Mouse (Mus musculus): ENCODE results near the gene Cyp2j5.
"Not testable (repeated sequence)": the region's sequence is repeated elsewhere in the genome, so short reads cannot be mapped to it uniquely, and the experiment has no call there.

Cyp2j5 gene

GRCm38 (mm10) chr4:96663991-96664390, at the start of gene Cyp2j5:
Gene Cyp2j5 (minus strand): TSS chr4:96664154.
- no peak for DNase-seq (ENCODE audit: extremely low read depth, insufficient read length, low spot score)

- peak; percentile 2 for DNase-seq (ENCODE audit: extremely low read depth, insufficient read length, low spot score)
These were observed 41.5 kb upstream of the Cyp2j5 start for GRCm38 (mm10) chr4:96705281-96705951.

- no peak for DNase-seq (ENCODE audit: extremely low read depth, insufficient read length, low spot score)
These were observed 34.2 kb upstream of the Cyp2j5 start for GRCm38 (mm10) chr4:96698218-96698561.

- no peak for DNase-seq (ENCODE audit: extremely low read depth, insufficient read length, low spot score)
These were observed 33.7 kb upstream of the Cyp2j5 start for GRCm38 (mm10) chr4:96697511-96698217.

GRCm38 (mm10) chr4:96696614-96697360, 32.8 kb upstream of the Cyp2j5 start:
- no peak for DNase-seq (ENCODE audit: extremely low read depth, insufficient read length, low spot score)

- DNase-seq (ENCODE audit: extremely low read depth, insufficient read length, low spot score): no peak
These were observed 23.4 kb upstream of the Cyp2j5 start for GRCm38 (mm10) chr4:96687358-96687803.

GRCm38 (mm10) chr4:96683474-96683873, 19.5 kb upstream of the Cyp2j5 start:
- DNase-seq (ENCODE audit: extremely low read depth, insufficient read length, low spot score): no peak

GRCm38 (mm10) chr4:96680966-96681365, 17.0 kb upstream of the Cyp2j5 start:
- DNase-seq (ENCODE audit: extremely low read depth, insufficient read length, low spot score): no peak

GRCm38 (mm10) chr4:96680233-96680632, 16.3 kb upstream of the Cyp2j5 start:
- no peak for DNase-seq (ENCODE audit: extremely low read depth, insufficient read length, low spot score)

- no peak for DNase-seq (ENCODE audit: extremely low read depth, insufficient read length, low spot score)
These were observed 907 bp upstream of the Cyp2j5 start for GRCm38 (mm10) chr4:96664668-96665454.

GRCm38 (mm10) chr4:96635455-96635854, 28.5 kb downstream of the Cyp2j5 start:
- no peak for DNase-seq (ENCODE audit: extremely low read depth, insufficient read length, low spot score)

- no peak for DNase-seq (ENCODE audit: extremely low read depth, insufficient read length, low spot score)
These were observed 41.5 kb downstream of the Cyp2j5 start for GRCm38 (mm10) chr4:96622474-96622873.

- DNase-seq (ENCODE audit: extremely low read depth, insufficient read length, low spot score): no peak
These were observed 72.2 kb downstream of the Cyp2j5 start for GRCm38 (mm10) chr4:96591791-96592150.

GRCm38 (mm10) chr4:96590911-96591790, 72.8 kb downstream of the Cyp2j5 start, which contains the start of gene Cyp2j9:
Gene Cyp2j9 (minus strand): TSS chr4:96591578.
- peak; percentile 36 for DNase-seq (ENCODE audit: extremely low read depth, insufficient read length, low spot score)

GRCm38 (mm10) chr4:96581425-96582088, 82.4 kb downstream of the Cyp2j5 start:
- DNase-seq (ENCODE audit: extremely low read depth, insufficient read length, low spot score): no peak

GRCm38 (mm10) chr4:96580351-96580750, 83.6 kb downstream of the Cyp2j5 start:
- DNase-seq (ENCODE audit: extremely low read depth, insufficient read length, low spot score): not testable (repeated sequence)

Data from 3134 (cell line).